Mouse (Mus musculus): Measurements from ENCODE around the gene Dhx36.

Gene Dhx36

DNA sequence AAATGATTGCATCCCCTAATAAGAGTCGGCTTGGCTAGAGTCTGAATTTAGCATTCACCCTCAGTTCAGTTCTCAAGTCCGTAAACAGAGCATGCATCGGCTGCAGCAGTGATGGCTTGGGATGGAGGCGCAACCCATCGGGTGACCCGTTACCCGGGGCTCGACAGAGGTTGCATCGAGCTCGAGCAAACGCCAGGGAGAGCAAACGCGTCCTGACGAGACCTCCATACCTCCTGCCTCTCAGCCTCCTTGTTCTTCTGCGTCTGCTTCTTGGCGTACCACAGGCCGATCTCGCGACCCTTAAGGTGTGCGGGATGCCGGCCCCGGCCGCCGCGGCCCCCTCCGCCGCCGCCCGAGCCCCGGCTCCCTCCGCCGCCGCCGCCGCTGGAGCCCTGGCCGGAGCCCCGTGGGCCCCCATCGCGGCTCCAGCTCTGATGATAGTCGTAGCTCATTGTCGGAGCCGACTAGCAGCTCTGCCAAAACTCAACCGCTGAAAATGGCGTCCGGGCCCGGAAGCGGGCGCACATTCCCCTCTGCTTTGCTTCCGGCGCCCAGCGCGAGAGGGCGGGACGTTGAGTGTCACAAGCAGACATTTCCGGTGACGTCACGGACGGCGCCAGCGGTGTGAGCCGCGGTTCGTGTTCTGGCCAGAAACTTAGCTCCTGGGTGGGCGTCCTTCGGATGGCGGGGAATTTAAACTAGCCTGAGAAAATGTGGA, at the start of gene Dhx36:
TSS of gene Dhx36 (minus strand) at position 517 of the 718 bp plus-strand sequence.
- peak; percentile 97 for DNase-seq (ENCODE audit: low read depth, low spot score)

GRCm38 (mm10) chr3:62527593-62527992, 20.8 kb upstream of the Dhx36 start:
- no peak for DNase-seq (ENCODE audit: low read depth, low spot score)

- peak; percentile 30 for DNase-seq (ENCODE audit: low read depth, low spot score)
Observed at GRCm38 (mm10) chr3:62527160-62527559, 20.4 kb upstream of the Dhx36 start.

DNA sequence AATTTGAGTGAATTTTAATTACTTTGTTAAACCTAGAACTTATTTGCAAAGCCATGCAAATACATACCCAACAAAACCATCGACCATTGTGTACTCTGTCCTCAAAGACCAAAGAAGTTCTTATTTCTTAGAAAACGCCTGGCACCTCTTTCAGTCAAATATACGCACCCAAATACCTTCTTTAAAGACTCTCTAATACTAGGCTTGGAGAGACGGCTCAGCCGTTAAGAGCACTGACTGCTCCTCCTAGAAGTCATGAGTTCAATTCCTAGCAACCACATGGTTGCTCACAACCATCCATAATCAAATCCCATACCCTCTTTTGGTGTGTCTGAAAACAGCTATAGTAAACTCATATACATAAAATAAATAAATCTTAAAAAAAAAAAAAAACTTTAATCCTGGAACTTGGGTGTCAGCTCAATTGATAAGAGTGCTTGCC, 423 bp upstream of the Dhx36 start:
- no peak for DNase-seq (ENCODE audit: low read depth, low spot score)

- no peak for DNase-seq (ENCODE audit: low read depth, low spot score)
Observed at GRCm38 (mm10) chr3:62505166-62505900, 1.5 kb downstream of the Dhx36 start.

DNA sequence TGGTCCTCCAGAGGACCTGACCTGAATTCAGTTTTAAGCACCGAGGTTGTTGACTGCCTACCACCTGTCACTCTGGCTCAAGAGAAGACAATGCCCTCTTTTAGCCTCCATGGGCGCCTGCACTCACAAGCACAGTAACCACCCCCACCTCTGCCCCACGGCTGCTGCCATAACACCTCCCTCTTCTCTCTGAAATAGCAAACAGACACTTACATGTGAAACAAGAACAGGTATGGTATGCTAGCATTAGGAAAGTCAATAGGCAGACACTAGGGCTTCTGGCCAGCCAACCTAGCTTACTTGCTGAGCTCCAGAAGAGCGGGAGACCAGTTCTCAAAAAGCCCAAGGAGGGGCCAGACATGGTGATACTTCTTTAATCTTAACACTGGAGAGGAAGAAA, 7.5 kb downstream of the Dhx36 start:
- no peak for DNase-seq (ENCODE audit: low read depth, low spot score)

GRCm38 (mm10) chr3:62492568-62492967, 14.2 kb downstream of the Dhx36 start:
- DNase-seq (ENCODE audit: low read depth, low spot score), result no peak

DNA sequence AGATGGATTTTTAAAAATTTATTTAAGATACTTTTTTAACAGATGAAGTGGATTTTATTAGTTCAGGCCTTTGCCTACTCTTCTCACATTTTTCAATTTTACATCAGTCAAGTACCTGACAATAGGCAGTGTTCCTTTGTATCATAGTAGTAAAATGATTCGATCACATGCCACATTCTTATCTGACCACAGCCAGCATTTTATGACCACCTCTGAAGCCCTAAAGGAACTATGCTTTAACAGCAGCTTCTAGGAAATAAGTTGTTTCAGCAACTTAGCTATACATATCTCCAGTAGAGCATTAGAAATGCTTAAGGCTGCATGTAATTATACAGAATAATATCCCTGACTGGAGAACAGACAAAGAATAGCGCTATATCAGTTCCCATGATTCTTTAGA, 22.5 kb downstream of the Dhx36 start:
- no peak for DNase-seq (ENCODE audit: low read depth, low spot score)

DNA sequence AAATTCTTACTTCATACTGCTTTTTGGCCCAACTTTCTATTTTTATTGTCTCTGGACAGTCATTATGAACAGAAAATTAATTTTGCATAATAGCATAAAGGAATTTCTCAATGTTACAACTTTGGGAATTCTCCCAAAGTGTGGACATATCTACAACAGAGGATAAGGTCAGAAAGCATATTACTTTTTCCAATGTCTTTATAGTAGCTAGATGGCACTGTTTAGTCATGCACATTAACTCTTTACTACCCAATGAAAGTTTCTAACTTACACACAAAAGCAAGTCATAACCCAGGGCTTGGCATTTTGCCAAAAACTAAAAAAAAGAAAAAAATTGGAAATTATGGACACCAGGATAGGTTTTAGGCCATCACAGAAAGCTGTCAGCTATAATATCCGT, 36.6 kb downstream of the Dhx36 start:
- DNase-seq (ENCODE audit: low read depth, low spot score), result no peak

DNA sequence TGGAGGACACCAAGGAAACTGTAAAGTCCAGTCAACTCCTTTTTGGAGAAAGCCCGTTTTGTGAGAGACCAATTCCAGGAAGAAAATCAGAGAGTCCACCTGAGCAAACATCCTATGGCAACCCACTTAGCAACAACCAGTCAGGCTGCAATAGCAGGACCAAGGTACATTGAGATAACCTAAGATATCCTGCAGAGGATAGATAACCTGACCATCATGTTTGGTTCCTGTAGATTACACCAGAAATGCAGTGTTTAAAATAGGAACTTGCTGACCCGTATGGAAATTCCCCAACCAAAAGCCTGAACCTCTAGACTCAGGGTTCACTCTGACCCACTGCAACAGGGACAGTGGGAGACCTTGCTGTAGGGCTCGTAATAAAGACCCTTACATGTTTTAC, 42.5 kb downstream of the Dhx36 start:
- no peak for DNase-seq (ENCODE audit: low read depth, low spot score)

GRCm38 (mm10) chr3:62459483-62459882, 47.3 kb downstream of the Dhx36 start:
- no peak for DNase-seq (ENCODE audit: low read depth, low spot score)

- peak; percentile 71 for DNase-seq (ENCODE audit: low read depth, low spot score)
Observed at GRCm38 (mm10) chr3:62458284-62459013, 48.4 kb downstream of the Dhx36 start.

DNA sequence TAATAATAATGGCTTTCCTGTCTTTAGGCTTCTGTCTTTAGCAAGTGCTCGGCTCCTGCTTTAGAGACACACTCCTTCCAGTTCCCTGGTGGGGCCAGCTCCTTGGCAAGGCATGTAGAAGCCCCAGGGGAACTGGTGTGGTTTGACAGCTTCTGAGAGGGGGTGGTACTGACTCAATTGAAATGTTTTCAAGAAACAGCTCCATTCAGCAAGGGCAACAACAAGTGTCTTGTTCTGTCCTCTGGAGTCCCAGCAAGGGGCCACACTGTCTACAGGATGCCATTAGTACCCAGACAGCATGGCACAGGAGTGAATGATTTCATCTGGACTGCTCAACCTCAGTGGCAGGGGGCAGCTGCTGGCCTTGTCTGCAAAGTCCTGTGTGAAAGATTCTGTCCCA, 51.0 kb downstream of the Dhx36 start:
- DNase-seq (ENCODE audit: low read depth, low spot score), result peak; percentile 16

DNA sequence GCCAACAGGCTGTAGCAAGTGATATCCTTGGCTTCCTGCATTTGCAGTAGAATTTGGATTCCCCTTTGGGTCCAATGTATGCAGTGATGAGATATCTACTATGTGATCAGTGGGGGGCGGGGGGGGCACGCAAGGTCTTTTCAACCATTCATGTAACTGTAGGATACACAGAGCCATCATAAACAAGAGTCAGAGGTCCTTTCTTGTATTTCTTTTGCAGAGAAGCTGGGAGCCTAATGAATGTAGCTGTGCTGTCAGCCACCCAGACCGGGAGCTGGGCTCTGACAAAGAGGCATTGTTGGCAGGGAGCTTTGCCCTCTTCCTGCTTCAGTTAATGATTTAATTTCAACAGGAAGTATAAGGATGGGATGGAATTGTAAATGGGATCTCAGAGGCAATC, 52.7 kb downstream of the Dhx36 start:
- DNase-seq (ENCODE audit: low read depth, low spot score), result no peak

DNA sequence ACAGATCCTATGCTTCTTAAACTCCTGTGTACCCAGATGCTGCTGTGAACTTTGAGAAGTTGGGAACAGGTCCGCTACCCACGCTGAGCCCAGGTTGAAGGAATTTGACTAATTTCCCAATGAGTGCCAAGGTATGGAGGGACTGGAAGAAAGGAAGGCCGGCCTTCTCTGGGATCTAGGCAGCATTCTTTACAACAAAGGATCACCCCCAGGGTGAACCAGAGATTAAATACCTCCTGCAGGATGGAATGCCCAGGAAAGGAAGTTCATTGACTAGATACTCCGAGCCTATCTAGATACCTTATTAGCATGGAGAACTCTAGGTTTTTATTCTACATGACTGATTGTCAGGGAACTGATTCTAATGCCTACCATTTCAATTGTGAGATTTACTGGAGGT, 53.8 kb downstream of the Dhx36 start:
- peak; percentile 59 for DNase-seq (ENCODE audit: low read depth, low spot score)

- peak; percentile 13 for DNase-seq (ENCODE audit: low read depth, low spot score)
Observed at GRCm38 (mm10) chr3:62449871-62450496, 56.8 kb downstream of the Dhx36 start.

GRCm38 (mm10) chr3:62447151-62447550, 59.7 kb downstream of the Dhx36 start:
- no peak for DNase-seq (ENCODE audit: low read depth, low spot score)

DNA sequence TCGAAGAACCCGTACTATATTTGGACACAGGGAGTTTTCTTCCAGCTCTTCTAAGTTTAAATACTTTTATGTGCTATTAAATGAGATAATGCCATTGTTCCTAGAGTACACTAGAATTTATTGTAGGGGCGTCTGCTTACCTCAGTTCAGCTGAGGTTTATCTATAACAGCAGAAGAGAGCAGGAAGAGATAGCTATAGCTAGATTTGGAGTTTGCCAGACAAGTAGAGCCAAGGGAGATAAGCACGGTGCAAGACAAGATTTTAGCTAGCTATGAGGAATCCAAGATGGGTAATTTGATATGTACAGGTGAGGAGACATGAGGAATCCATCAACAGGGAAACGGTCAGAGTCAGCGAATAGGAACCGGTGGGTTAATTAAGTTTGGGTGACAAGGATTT, 60.5 kb downstream of the Dhx36 start:
- DNase-seq (ENCODE audit: low read depth, low spot score), result no peak

GRCm38 (mm10) chr3:62443582-62444194, 63.1 kb downstream of the Dhx36 start:
- no peak for DNase-seq (ENCODE audit: low read depth, low spot score)

- DNase-seq (ENCODE audit: low read depth, low spot score), result no peak
Observed at GRCm38 (mm10) chr3:62440431-62440969, 66.3 kb downstream of the Dhx36 start.

DNA sequence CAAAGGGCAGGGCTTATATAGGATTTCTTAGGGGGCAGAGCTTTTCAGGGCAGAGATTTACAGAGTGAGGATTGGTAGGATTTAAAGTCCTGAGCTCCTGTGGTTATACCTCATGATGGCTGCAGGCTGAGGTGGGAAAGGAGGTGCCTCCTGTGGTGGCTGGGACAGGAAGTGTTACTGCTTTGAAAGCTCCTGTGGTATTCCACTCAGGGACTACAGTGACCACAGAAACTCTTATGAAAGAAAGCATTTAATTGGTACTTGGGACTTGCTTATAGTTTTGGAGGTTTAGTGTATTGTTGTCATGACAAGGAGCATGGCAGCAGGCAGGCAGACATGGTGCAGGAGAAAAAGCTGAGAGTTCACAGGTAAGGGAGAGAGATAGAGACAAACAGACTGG, 70.9 kb downstream of the Dhx36 start:
- no peak for DNase-seq (ENCODE audit: low read depth, low spot score)

All from ZHBTc4 (cell line).